38 mouse cellular contexts compared by ENCODE assay signal in genomic region chr16:23931275-23931674, GRCm38 (mm10). TPM values are rescaled to one million over a fixed set of nuclear protein-coding genes. Genes with fewer than 3 reads are reported as not detected.
A peak's percentile ranks its signal among the peaks of the same experiment; 100 is the strongest.
DNase-seq lines count a peak whose midpoint lies in the region; ATAC-seq and TF ChIP-seq lines count a peak whose summit lies in the region.
"Had no signal": no experiment of that assay in that cellular context is flagged by ENCODE, and none has a peak within 500 bp of the region (broad histone marks: within the 10 kb centered on the region; RNA-seq: fewer than 3 reads in every experiment).

No protein-coding gene starts in this region.

- no peak for TF ChIP-seq EP300 in heart, postnatal 0 days (IDR thresholded peaks at IDR 0.05; ENCODE audit: low read depth)

- H3K9ac ChIP-seq in forebrain, postnatal 0 days = no peak overlapping the region
- H3K9ac ChIP-seq in forebrain, embryonic 13.5 days = no peak overlapping the region
- H3K9ac ChIP-seq in heart, embryonic 12.5 days = no peak overlapping the region
- no peak overlapping the region for H3K9ac ChIP-seq in heart, postnatal 0 days (replicated peaks; ENCODE audit: low read depth, low read length)
- H3K9ac ChIP-seq: embryonic facial prominence, embryonic 15.5 days; hindbrain, embryonic 12.5 days; liver, embryonic 14.5 days; midbrain, embryonic 13.5 days; neural tube, embryonic 15.5 days had no signal

- TF ChIP-seq CTCF in forebrain, postnatal 0 days (IDR thresholded peaks at IDR 0.05; ENCODE audit: low read depth) = no peak
- TF ChIP-seq CTCF in heart, postnatal 0 days (IDR thresholded peaks at IDR 0.05; ENCODE audit: low read depth) = no peak

- WGBS in forebrain, postnatal 0 days = 70% methylated on average over 18 of the region's 18 CpGs
- 78% methylated on average over 18 of the region's 18 CpGs for WGBS in forebrain, embryonic 13.5 days
- 29% methylated on average over 18 of the region's 18 CpGs for WGBS in heart, embryonic 12.5 days
- 30% methylated on average over 18 of the region's 18 CpGs for WGBS in heart, postnatal 0 days

- H3K4me2 ChIP-seq in forebrain, postnatal 0 days (ENCODE audit: low read depth) = no peak overlapping the region
- H3K4me2 ChIP-seq in forebrain, embryonic 13.5 days = no peak overlapping the region
- peak overlapping the region; percentile 57 for H3K4me2 ChIP-seq in heart, embryonic 12.5 days
- peak overlapping the region; percentile 46; the same call in 1 of the 2 replicates for H3K4me2 ChIP-seq in heart, postnatal 0 days (ENCODE audit: low read depth, low read length)
- H3K4me2 ChIP-seq: embryonic facial prominence, embryonic 15.5 days; hindbrain, embryonic 12.5 days; midbrain, embryonic 13.5 days; neural tube, embryonic 15.5 days had no signal

- H3K27me3 ChIP-seq in forebrain, postnatal 0 days (ENCODE audit: insufficient read depth, low read length) = no peaks in the 10 kb centered on the region
- H3K27me3 ChIP-seq in forebrain, embryonic 13.5 days = no peaks in the 10 kb centered on the region
- 0 out of 2 replicates have a peak, but pooled peaks cover 10% of the 10 kb centered on the region for H3K27me3 ChIP-seq in heart, embryonic 12.5 days (replicated peaks)
- peaks cover 8% of the 10 kb centered on the region; the same call in 1 of the 2 replicates for H3K27me3 ChIP-seq in heart, postnatal 0 days (ENCODE audit: control insufficient read depth, insufficient read depth, low read length)
- H3K27me3 ChIP-seq: embryonic facial prominence, embryonic 15.5 days; hindbrain, embryonic 12.5 days; midbrain, embryonic 13.5 days; neural tube, embryonic 15.5 days had no signal

- H3K27ac ChIP-seq in forebrain, postnatal 0 days (ENCODE audit: low read depth, low read length) = no peak overlapping the region
- no peak overlapping the region for H3K27ac ChIP-seq in forebrain, embryonic 13.5 days
- no peak overlapping the region for H3K27ac ChIP-seq in heart, embryonic 12.5 days (ENCODE audit: poor library complexity, severe bottlenecking)
- no peak overlapping the region for H3K27ac ChIP-seq in heart, postnatal 0 days (ENCODE audit: low read depth)
- H3K27ac ChIP-seq: embryonic facial prominence, embryonic 15.5 days; hindbrain, embryonic 12.5 days; liver, embryonic 14.5 days; macrophage; midbrain, embryonic 13.5 days; neural tube, embryonic 15.5 days had no signal

- H3K36me3 ChIP-seq in forebrain, postnatal 0 days (ENCODE audit: insufficient read depth) = no peaks in the 10 kb centered on the region
- no peaks in the 10 kb centered on the region for H3K36me3 ChIP-seq in forebrain, embryonic 13.5 days (ENCODE audit: poor library complexity, severe bottlenecking)
- H3K36me3 ChIP-seq in heart, embryonic 12.5 days = no peaks in the 10 kb centered on the region
- H3K36me3 ChIP-seq in heart, postnatal 0 days (replicated peaks; ENCODE audit: control insufficient read depth, insufficient read depth, low read length) = no peaks in the 10 kb centered on the region
- H3K36me3 ChIP-seq: embryonic facial prominence, embryonic 15.5 days; hindbrain, embryonic 12.5 days; midbrain, embryonic 13.5 days; neural tube, embryonic 15.5 days had no signal

- H3K9me3 ChIP-seq in forebrain, postnatal 0 days (ENCODE audit: low read length) = no peaks in the 10 kb centered on the region
- H3K9me3 ChIP-seq in forebrain, embryonic 13.5 days (replicated peaks) = no peaks in the 10 kb centered on the region
- H3K9me3 ChIP-seq in heart, embryonic 12.5 days (replicated peaks) = no peaks in the 10 kb centered on the region
- H3K9me3 ChIP-seq in heart, postnatal 0 days (replicated peaks; ENCODE audit: control insufficient read depth, low read length) = no peaks in the 10 kb centered on the region
- H3K9me3 ChIP-seq: embryonic facial prominence, embryonic 15.5 days; hindbrain, embryonic 12.5 days; midbrain, embryonic 13.5 days; neural tube, embryonic 15.5 days had no signal

- intact Hi-C loops in heart, postnatal 14 days (cut with DNase I) = no loop called here

- ATAC-seq in forebrain, postnatal 0 days = peak; percentile 77
- no peak for ATAC-seq in forebrain, embryonic 13.5 days
- no peak for ATAC-seq in heart, embryonic 12.5 days (ENCODE audit: insufficient number of reproducible peaks, low FRiP score)
- ATAC-seq in heart, postnatal 0 days (ENCODE audit: insufficient read depth, low read depth) = no peak
- ATAC-seq: forebrain, embryonic 14.5 days; intestine, postnatal 0 days; midbrain, embryonic 13.5 days; Patski had no signal

- peak; percentile 19 for DNase-seq in forebrain, postnatal 0 days
- DNase-seq in heart, adult 9 months (ENCODE audit: low spot score in 2 of 2) = no peak
- DNase-seq in heart, postnatal 0 days (ENCODE audit: low spot score) = no peak
- DNase-seq in heart, postnatal 14 days = no peak
- DNase-seq in brain, adult 2 months (ENCODE audit: low read depth, low spot score) = peak; percentile 13
- no peak for DNase-seq in thymus, postnatal 10 days (ENCODE audit: low spot score in 2 of 2)
- DNase-seq: adrenal gland, postnatal 10 days; cerebellum, adult 11-12 months; cerebellum, adult 9-11 months; gastrocnemius, postnatal 10 days; kidney, adult 9 months; kidney, postnatal 10 days; layer of hippocampus, adult 9-11 months; liver; lung, adult 2 months; lung, postnatal 10 days; right cerebral cortex, adult 18-20 months; spleen, adult 18-20 months; thymus, postnatal 25 days had no signal

- no peaks in the 10 kb centered on the region for H3K4me1 ChIP-seq in forebrain, postnatal 0 days (ENCODE audit: insufficient read depth)
- no peaks in the 10 kb centered on the region for H3K4me1 ChIP-seq in forebrain, embryonic 13.5 days
- peaks cover 4% of the 10 kb centered on the region; the same call in 1 of the 2 replicates for H3K4me1 ChIP-seq in heart, embryonic 12.5 days (replicated peaks)
- no peaks in the 10 kb centered on the region for H3K4me1 ChIP-seq in heart, postnatal 0 days (ENCODE audit: control insufficient read depth, insufficient read depth)
- H3K4me1 ChIP-seq: embryonic facial prominence, embryonic 15.5 days; hindbrain, embryonic 12.5 days; midbrain, embryonic 13.5 days; neural tube, embryonic 15.5 days had no signal

- no peak overlapping the region for H3K4me3 ChIP-seq in forebrain, postnatal 0 days (ENCODE audit: low read depth, low read length)
- no peak overlapping the region for H3K4me3 ChIP-seq in forebrain, embryonic 13.5 days
- no peak overlapping the region for H3K4me3 ChIP-seq in heart, embryonic 12.5 days
- peak overlapping the region; percentile 10; the same call in 1 of the 2 replicates for H3K4me3 ChIP-seq in heart, postnatal 0 days (ENCODE audit: low read depth, low read length)
- H3K4me3 ChIP-seq: embryonic facial prominence, embryonic 15.5 days; hindbrain, embryonic 12.5 days; midbrain, embryonic 13.5 days; neural tube, embryonic 15.5 days had no signal

RNA-seq across cellular contexts. Expression of gene Rtp2, which starts 0.9 kb away (rescaled TPM):
- 0.38 and 0.62 TPM in 2 replicates for total RNA-seq in forebrain, postnatal 0 days (2014; rRNA removed)
- polyA plus RNA-seq in forebrain, postnatal 0 days (2015; fragmentation: Nextera tagmentation; extraction: Ambion mirVana) = 0.24 and 0.36 TPM in 2 replicates
- not detected in 2 replicates for polyA plus RNA-seq in forebrain, embryonic 13.5 days (2015; fragmentation: Nextera tagmentation; extraction: Ambion mirVana)
- polyA plus RNA-seq in heart, embryonic 12.5 days (2016; fragmentation: Nextera tagmentation; extraction: Ambion mirVana) = not detected in 2 replicates
- not detected in 2 replicates for total RNA-seq in heart, postnatal 0 days (2014; rRNA removed; ENCODE audit: low replicate concordance)
- not detected in 2 replicates for polyA plus RNA-seq in heart, postnatal 0 days (2015; fragmentation: Nextera tagmentation; extraction: Ambion mirVana)
- not detected for total RNA-seq in heart, postnatal 14 days (2021)
- total RNA-seq: adrenal gland, postnatal 10 days; gastrocnemius, postnatal 10 days; megakaryocyte-erythroid progenitor cell, adult 5-6 weeks; MEL had no signal
- polyA plus RNA-seq: forebrain, embryonic 14.5 days; gonadal fat pad, adult 2 months; hindbrain, embryonic 12.5 days; intestine, postnatal 0 days; large intestine, adult 2 months; limb, embryonic 11.5 days; liver, embryonic 14.5 days; lung, adult 2 months; macrophage; midbrain, embryonic 13.5 days; neural tube, embryonic 15.5 days; Patski; stomach, embryonic 16.5 days had no signal

RNA-seq across cellular contexts. Expression of gene Sst, which starts 40.5 kb away (rescaled TPM):
- total RNA-seq in forebrain, postnatal 0 days (2014; rRNA removed) = 220 and 230 TPM in 2 replicates
- polyA plus RNA-seq in forebrain, postnatal 0 days (2015; fragmentation: Nextera tagmentation; extraction: Ambion mirVana) = 513 and 516 TPM in 2 replicates
- polyA plus RNA-seq in forebrain, embryonic 13.5 days (2015; fragmentation: Nextera tagmentation; extraction: Ambion mirVana) = 143 and 203 TPM in 2 replicates
- polyA plus RNA-seq in heart, embryonic 12.5 days (2016; fragmentation: Nextera tagmentation; extraction: Ambion mirVana) = 0.26 TPM in 1 of 2 replicates, not detected in the other
- total RNA-seq in heart, postnatal 0 days (2014; rRNA removed; ENCODE audit: low replicate concordance) = 5.5 TPM in 1 of 2 replicates, not detected in the other
- not detected in 2 replicates for polyA plus RNA-seq in heart, postnatal 0 days (2015; fragmentation: Nextera tagmentation; extraction: Ambion mirVana)
- total RNA-seq in heart, postnatal 14 days (2021) = not detected
- total RNA-seq: megakaryocyte-erythroid progenitor cell, adult 5-6 weeks; MEL had no signal
- polyA plus RNA-seq: gonadal fat pad, adult 2 months; lung, adult 2 months; macrophage; Patski had no signal

RNA-seq across cellular contexts. Expression of gene Gm37419, which starts 57.0 kb away (rescaled TPM):
- total RNA-seq in forebrain, postnatal 0 days (2014; rRNA removed) = not detected in 2 replicates
- polyA plus RNA-seq in forebrain, postnatal 0 days (2015; fragmentation: Nextera tagmentation; extraction: Ambion mirVana) = not detected in 2 replicates
- polyA plus RNA-seq in forebrain, embryonic 13.5 days (2015; fragmentation: Nextera tagmentation; extraction: Ambion mirVana) = not detected in 2 replicates
- not detected in 2 replicates for polyA plus RNA-seq in heart, embryonic 12.5 days (2016; fragmentation: Nextera tagmentation; extraction: Ambion mirVana)
- total RNA-seq in heart, postnatal 0 days (2014; rRNA removed; ENCODE audit: low replicate concordance) = not detected in 2 replicates
- polyA plus RNA-seq in heart, postnatal 0 days (2015; fragmentation: Nextera tagmentation; extraction: Ambion mirVana) = not detected in 2 replicates
- not detected for total RNA-seq in heart, postnatal 14 days (2021)
- total RNA-seq: adrenal gland, postnatal 10 days; gastrocnemius, postnatal 10 days; left cerebral cortex, adult 18-20 months; left cerebral cortex, postnatal 14 days; megakaryocyte-erythroid progenitor cell, adult 5-6 weeks; MEL had no signal
- polyA plus RNA-seq: embryonic facial prominence, embryonic 15.5 days; forebrain, embryonic 14.5 days; gonadal fat pad, adult 2 months; hindbrain, embryonic 12.5 days; intestine, postnatal 0 days; large intestine, adult 2 months; limb, embryonic 11.5 days; liver, embryonic 14.5 days; lung, adult 2 months; macrophage; midbrain, embryonic 13.5 days; neural tube, embryonic 15.5 days; stomach, embryonic 16.5 days had no signal

RNA-seq across cellular contexts. Expression of gene Bcl6, which starts 57.4 kb away (rescaled TPM):
- total RNA-seq in forebrain, postnatal 0 days (2014; rRNA removed) = 7.5 and 9.2 TPM in 2 replicates
- polyA plus RNA-seq in forebrain, postnatal 0 days (2015; fragmentation: Nextera tagmentation; extraction: Ambion mirVana) = 0.69 and 0.92 TPM in 2 replicates
- 0.81 and 0.84 TPM in 2 replicates for polyA plus RNA-seq in forebrain, embryonic 13.5 days (2015; fragmentation: Nextera tagmentation; extraction: Ambion mirVana)
- polyA plus RNA-seq in heart, embryonic 12.5 days (2016; fragmentation: Nextera tagmentation; extraction: Ambion mirVana) = 0.24 and 0.35 TPM in 2 replicates
- 0.23 and 2.8 TPM in 2 replicates for total RNA-seq in heart, postnatal 0 days (2014; rRNA removed; ENCODE audit: low replicate concordance)
- polyA plus RNA-seq in heart, postnatal 0 days (2015; fragmentation: Nextera tagmentation; extraction: Ambion mirVana) = 0.19 and 0.25 TPM in 2 replicates
- total RNA-seq in heart, postnatal 14 days (2021) = 10 to 100 TPM; 14.9 to 17.4 TPM
- total RNA-seq: MEL had no signal

Comparison
In these comparisons a context has a peak if more than half of its experiments do, and no peak if none do; other contexts are left out.
1. DNase-seq: peak in forebrain, postnatal 0 days (single experiment) and brain, adult 2 months (single experiment); none in heart, adult 9 months (0 of 2), heart, postnatal 0 days (single experiment), heart, postnatal 14 days (0 of 2) and thymus, postnatal 10 days (0 of 2).
2. H3K4me2 ChIP-seq: peak in heart, embryonic 12.5 days (single experiment) and heart, postnatal 0 days (single experiment); none in forebrain, postnatal 0 days (single experiment) and forebrain, embryonic 13.5 days (single experiment).
3. RNA of gene Sst, which starts 40.5 kb away (polyA plus RNA-seq): 513 to 516 TPM in forebrain, postnatal 0 days and 143 to 203 TPM in forebrain, embryonic 13.5 days; 0.26 TPM in heart, embryonic 12.5 days and not detected in heart, postnatal 0 days; every median in the first group is over 100 times any median in the second.